ENCODE assay signal across 26 mouse cellular contexts in genomic region chr6:5387396-5387795, GRCm38 (mm10). TPM values are rescaled to one million over a fixed set of nuclear protein-coding genes. Genes with fewer than 3 reads are reported as not detected.
DNase-seq lines count a peak whose midpoint lies in the region; ATAC-seq and TF ChIP-seq lines count a peak whose summit lies in the region.
"Had no signal": no experiment of that assay in that cellular context is flagged by ENCODE, and none has a peak within 500 bp of the region (broad histone marks: within the 10 kb centered on the region; RNA-seq: fewer than 3 reads in every experiment).

No protein-coding gene starts in this region.

- 0 out of 2 replicates have a peak overlapping the region, but pooled peaks have one; percentile 24 for H3K27ac ChIP-seq in hindbrain, embryonic 10.5 days
- H3K27ac ChIP-seq in hindbrain, embryonic 12.5 days, result no peak overlapping the region
- H3K27ac ChIP-seq in midbrain, embryonic 10.5 days (replicated peaks), result 0 out of 2 replicates have a peak overlapping the region, but pooled peaks have one; percentile 46
- no peak overlapping the region for H3K27ac ChIP-seq in midbrain, postnatal 0 days (ENCODE audit: low read depth, low read length)
- no peak overlapping the region for H3K27ac ChIP-seq in neural tube, embryonic 11.5 days (ENCODE audit: low read depth, low read length)
- no peak overlapping the region for H3K27ac ChIP-seq in neural tube, embryonic 15.5 days (replicated peaks)
- H3K27ac ChIP-seq: embryonic facial prominence, embryonic 10.5 days; embryonic facial prominence, embryonic 12.5 days; forebrain, embryonic 13.5 days; forebrain, embryonic 15.5 days had no signal

- H3K4me2 ChIP-seq in hindbrain, embryonic 12.5 days (replicated peaks), result no peak overlapping the region
- no peak overlapping the region for H3K4me2 ChIP-seq in midbrain, postnatal 0 days (ENCODE audit: low read depth, low read length, poor library complexity, severe bottlenecking)
- H3K4me2 ChIP-seq in neural tube, embryonic 11.5 days (ENCODE audit: low read depth), result no peak overlapping the region
- no peak overlapping the region for H3K4me2 ChIP-seq in neural tube, embryonic 15.5 days
- H3K4me2 ChIP-seq: embryonic facial prominence, embryonic 12.5 days; forebrain, embryonic 13.5 days; forebrain, embryonic 15.5 days had no signal

- no peak overlapping the region for H3K4me3 ChIP-seq in hindbrain, embryonic 10.5 days
- H3K4me3 ChIP-seq in hindbrain, embryonic 12.5 days, result no peak overlapping the region
- no peak overlapping the region for H3K4me3 ChIP-seq in midbrain, embryonic 10.5 days
- H3K4me3 ChIP-seq in midbrain, postnatal 0 days (ENCODE audit: low read depth, low read length), result no peak overlapping the region
- H3K4me3 ChIP-seq in neural tube, embryonic 11.5 days (ENCODE audit: low read depth, low read length), result no peak overlapping the region
- no peak overlapping the region for H3K4me3 ChIP-seq in neural tube, embryonic 15.5 days (replicated peaks)
- H3K4me3 ChIP-seq: embryonic facial prominence, embryonic 10.5 days; embryonic facial prominence, embryonic 12.5 days; forebrain, embryonic 13.5 days; forebrain, embryonic 15.5 days had no signal

- TF ChIP-seq CTCF in midbrain, postnatal 0 days (IDR thresholded peaks at IDR 0.05), result no peak

- H3K27me3 ChIP-seq in hindbrain, embryonic 10.5 days (ENCODE audit: insufficient read depth, poor library complexity, severe bottlenecking), result no peaks in the 10 kb centered on the region
- no peaks in the 10 kb centered on the region for H3K27me3 ChIP-seq in hindbrain, embryonic 12.5 days
- peaks cover 5% of the 10 kb centered on the region; the same call in 1 of the 2 replicates for H3K27me3 ChIP-seq in midbrain, embryonic 10.5 days (ENCODE audit: low read depth, poor library complexity, severe bottlenecking)
- no peaks in the 10 kb centered on the region for H3K27me3 ChIP-seq in midbrain, postnatal 0 days (ENCODE audit: insufficient read depth, low read length)
- no peaks in the 10 kb centered on the region for H3K27me3 ChIP-seq in neural tube, embryonic 11.5 days (ENCODE audit: control insufficient read depth, insufficient read depth, low read length)
- 0 out of 2 replicates have a peak, but pooled peaks cover 1% of the 10 kb centered on the region for H3K27me3 ChIP-seq in neural tube, embryonic 15.5 days (replicated peaks)
- H3K27me3 ChIP-seq: CH12.LX; embryonic facial prominence, embryonic 12.5 days; forebrain, embryonic 15.5 days had no signal

- no peaks in the 10 kb centered on the region for H3K9me3 ChIP-seq in hindbrain, embryonic 10.5 days
- H3K9me3 ChIP-seq in hindbrain, embryonic 12.5 days (replicated peaks), result no peaks in the 10 kb centered on the region
- no peaks in the 10 kb centered on the region for H3K9me3 ChIP-seq in midbrain, embryonic 10.5 days (replicated peaks)
- no peaks in the 10 kb centered on the region for H3K9me3 ChIP-seq in midbrain, postnatal 0 days (ENCODE audit: low read length)
- no peaks in the 10 kb centered on the region for H3K9me3 ChIP-seq in neural tube, embryonic 11.5 days (ENCODE audit: control insufficient read depth, low read length)
- no peaks in the 10 kb centered on the region for H3K9me3 ChIP-seq in neural tube, embryonic 15.5 days (replicated peaks)
- H3K9me3 ChIP-seq: embryonic facial prominence, embryonic 10.5 days; embryonic facial prominence, embryonic 12.5 days; forebrain, embryonic 13.5 days; forebrain, embryonic 15.5 days; G1E had no signal

- DNase-seq in embryo, embryonic 10 days (ENCODE audit: low spot score), result peak; percentile 4
- no peak for DNase-seq in embryo, embryonic 11 days
- no peak for DNase-seq in hindbrain, embryonic 10.5 days (ENCODE audit: low spot score)
- no peak for DNase-seq in midbrain, embryonic 10.5 days (ENCODE audit: low spot score)
- DNase-seq in midbrain, postnatal 0 days (ENCODE audit: low spot score), result no peak
- DNase-seq in neural tube, embryonic 11.5 days (ENCODE audit: low spot score), result peak; percentile 5
- DNase-seq: adrenal gland, adult 8-10 months; adrenal gland, postnatal 14 days; adrenal gland, postnatal 36 days; B cell, adult 2 months; cerebellum, adult 11-12 months; cerebellum, adult 2 months; cerebellum, adult 9-10 months; cerebellum, postnatal 10 days; cerebellum, postnatal 25 days had no signal

- peaks cover 55% of the 10 kb centered on the region for H3K4me1 ChIP-seq in hindbrain, embryonic 10.5 days (replicated peaks)
- peaks cover 18% of the 10 kb centered on the region for H3K4me1 ChIP-seq in hindbrain, embryonic 12.5 days
- peaks cover 71% of the 10 kb centered on the region for H3K4me1 ChIP-seq in midbrain, embryonic 10.5 days
- H3K4me1 ChIP-seq in midbrain, postnatal 0 days (ENCODE audit: insufficient read depth, low read length), result peaks cover 6% of the 10 kb centered on the region; the same call in 1 of the 2 replicates
- peaks cover 7% of the 10 kb centered on the region for H3K4me1 ChIP-seq in neural tube, embryonic 11.5 days (ENCODE audit: control insufficient read depth, insufficient read depth, low read length)
- H3K4me1 ChIP-seq in neural tube, embryonic 15.5 days, result peaks cover 26% of the 10 kb centered on the region

- no peak overlapping the region for H3K9ac ChIP-seq in hindbrain, embryonic 12.5 days
- no peak overlapping the region for H3K9ac ChIP-seq in midbrain, postnatal 0 days (replicated peaks; ENCODE audit: low read length, poor library complexity, severe bottlenecking)
- no peak overlapping the region for H3K9ac ChIP-seq in neural tube, embryonic 11.5 days (ENCODE audit: low read length)
- no peak overlapping the region for H3K9ac ChIP-seq in neural tube, embryonic 15.5 days (replicated peaks)
- H3K9ac ChIP-seq: embryonic facial prominence, embryonic 12.5 days; forebrain, embryonic 13.5 days; forebrain, embryonic 15.5 days had no signal

- 28% methylated on average over 2 of the region's 2 CpGs for whole genome bisulfite sequencing in hindbrain, embryonic 10.5 days
- WGBS in hindbrain, embryonic 12.5 days, result 22% methylated on average over 2 of the region's 2 CpGs
- 18% methylated on average over 2 of the region's 2 CpGs for WGBS in midbrain, embryonic 10.5 days
- 38% methylated on average over 2 of the region's 2 CpGs for WGBS in midbrain, postnatal 0 days
- WGBS in neural tube, embryonic 11.5 days, result 29% methylated on average over 2 of the region's 2 CpGs
- 28% methylated on average over 2 of the region's 2 CpGs for WGBS in neural tube, embryonic 15.5 days

- no peak for ATAC-seq in hindbrain, embryonic 12.5 days (ENCODE audit: low FRiP score)
- ATAC-seq in midbrain, postnatal 0 days (ENCODE audit: low FRiP score), result no peak
- ATAC-seq in neural tube, embryonic 11.5 days (ENCODE audit: insufficient read depth, low FRiP score, low TSS enrichment), result no peak
- no peak for ATAC-seq in neural tube, embryonic 15.5 days (ENCODE audit: low FRiP score)
- ATAC-seq: activated CD4-positive, CD25-positive, alpha-beta regulatory T cell, adult 4 months; CD4-positive, CD25-positive, alpha-beta regulatory T cell, adult 4 months; forebrain, embryonic 13.5 days; forebrain, embryonic 15.5 days; Patski had no signal

- H3K36me3 ChIP-seq in hindbrain, embryonic 10.5 days, result no peaks in the 10 kb centered on the region
- no peaks in the 10 kb centered on the region for H3K36me3 ChIP-seq in hindbrain, embryonic 12.5 days
- H3K36me3 ChIP-seq in midbrain, embryonic 10.5 days, result no peaks in the 10 kb centered on the region
- no peaks in the 10 kb centered on the region for H3K36me3 ChIP-seq in midbrain, postnatal 0 days (ENCODE audit: insufficient read depth, low read length)
- H3K36me3 ChIP-seq in neural tube, embryonic 11.5 days (ENCODE audit: control insufficient read depth, insufficient read depth, low read length), result no peaks in the 10 kb centered on the region
- no peaks in the 10 kb centered on the region for H3K36me3 ChIP-seq in neural tube, embryonic 15.5 days
- H3K36me3 ChIP-seq: embryonic facial prominence, embryonic 10.5 days; embryonic facial prominence, embryonic 12.5 days; forebrain, embryonic 15.5 days; G1E had no signal

RNA-seq across cellular contexts. Expression of gene Asb4, which starts 4.2 kb away (rescaled TPM):
- polyA plus RNA-seq in hindbrain, embryonic 10.5 days (2016; fragmentation: Nextera tagmentation; extraction: Ambion mirVana), result 22.0 and 24.3 TPM in 2 replicates
- 18.7 and 28.8 TPM in 2 replicates for polyA plus RNA-seq in hindbrain, embryonic 12.5 days (2016; fragmentation: Nextera tagmentation; extraction: Ambion mirVana)
- polyA plus RNA-seq in midbrain, embryonic 10.5 days (2016; fragmentation: Nextera tagmentation; extraction: Ambion mirVana), result 25.3 and 25.7 TPM in 2 replicates
- total RNA-seq in midbrain, postnatal 0 days (2014; rRNA removed), result 9.0 and 9.7 TPM in 2 replicates
- polyA plus RNA-seq in midbrain, postnatal 0 days (2015; fragmentation: Nextera tagmentation; extraction: Ambion mirVana), result 15.4 and 23.0 TPM in 2 replicates
- 41.0 and 49.8 TPM in 2 replicates for polyA plus RNA-seq in neural tube, embryonic 11.5 days (2014; fragmentation: Nextera tagmentation; extraction: Ambion mirVana)
- 11.4 and 11.5 TPM in 2 replicates for polyA plus RNA-seq in neural tube, embryonic 15.5 days (2015; fragmentation: Nextera tagmentation; extraction: Ambion mirVana)
- total RNA-seq: G1E had no signal
- polyA plus RNA-seq: activated CD4-positive, CD25-positive, alpha-beta regulatory T cell, adult 4 months; Patski had no signal

Comparison
In these comparisons a context has a peak if more than half of its experiments do, and no peak if none do; other contexts are left out.
1. DNase-seq: peak in embryo, embryonic 10 days (single experiment) and neural tube, embryonic 11.5 days (single experiment); none in embryo, embryonic 11 days (single experiment), hindbrain, embryonic 10.5 days (single experiment), midbrain, embryonic 10.5 days (single experiment) and midbrain, postnatal 0 days (single experiment).
2. H3K27ac ChIP-seq: peak in hindbrain, embryonic 10.5 days (single experiment) and midbrain, embryonic 10.5 days (single experiment); none in hindbrain, embryonic 12.5 days (single experiment), midbrain, postnatal 0 days (single experiment), neural tube, embryonic 11.5 days (single experiment) and neural tube, embryonic 15.5 days (single experiment).